Mouse (Mus musculus) neutrophil, adult 5-6 weeks (primary cell): ENCODE data around the gene Cubn. TPM values are rescaled to one million over a fixed set of nuclear protein-coding genes. Genes with fewer than 3 reads are reported as not detected.
A peak's percentile ranks its signal among the peaks of the same experiment; 100 is the strongest.

Experiments
- ATAC-seq: fragments of 151-379, 151-347 bp; 2 replicates; pipeline ENCODE4 v1.8.0; 2017; ENCODE audit warnings: mild to moderate bottlenecking, moderate TSS enrichment; ENCODE audit not compliant: insufficient number of reproducible peaks, poor library complexity, low FRiP score, severe bottlenecking; ENCODE audit errors: extremely low read depth
- total RNA-seq: library from RNA; stranded (forward); fragments of 200-1000 nt; gene quantifications from 2 replicates; pipeline ENCODE4 v1.2.3, GENCODE M21; 2017

Cubn gene
- total RNA-seq, 1 experiment from 2014 or later = under 0.01 TPM

DNA sequence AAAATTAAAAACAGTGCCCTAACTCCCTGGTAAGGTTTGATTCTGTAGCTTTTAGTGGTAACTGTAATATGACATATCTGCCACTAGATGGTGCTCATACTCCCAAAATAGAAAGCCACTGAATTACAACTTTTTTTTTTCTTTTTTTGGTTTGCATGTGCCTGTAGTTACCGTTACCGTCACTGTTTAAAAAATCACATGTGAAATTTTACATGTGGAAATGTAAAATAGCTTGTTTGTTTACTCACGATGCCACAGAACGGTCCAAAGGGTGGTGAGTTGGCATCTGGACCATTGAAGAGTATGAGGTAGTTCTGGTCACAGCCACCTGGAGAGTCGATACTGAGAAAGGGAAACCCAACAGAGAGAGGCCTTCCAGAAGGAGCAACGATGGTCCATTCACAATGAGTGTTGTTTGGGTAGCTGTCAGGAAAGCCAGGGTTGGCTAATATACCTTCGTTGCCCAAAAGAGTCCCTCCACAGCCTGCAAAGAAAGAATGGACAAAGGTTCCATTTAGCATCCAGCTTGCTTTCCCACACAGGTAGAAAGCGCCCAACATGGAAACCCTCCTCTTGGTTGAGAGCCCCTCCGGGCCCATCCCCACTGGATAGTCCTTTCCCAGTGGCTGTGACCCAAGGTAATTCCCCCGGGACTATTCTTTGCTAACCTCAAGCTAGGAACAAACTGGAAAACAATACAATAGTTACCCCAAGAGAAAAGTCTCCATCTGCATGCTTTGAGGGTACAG lies 213.3 kb downstream of the Cubn start:
- peak; percentile 70 for ATAC-seq

DNA sequence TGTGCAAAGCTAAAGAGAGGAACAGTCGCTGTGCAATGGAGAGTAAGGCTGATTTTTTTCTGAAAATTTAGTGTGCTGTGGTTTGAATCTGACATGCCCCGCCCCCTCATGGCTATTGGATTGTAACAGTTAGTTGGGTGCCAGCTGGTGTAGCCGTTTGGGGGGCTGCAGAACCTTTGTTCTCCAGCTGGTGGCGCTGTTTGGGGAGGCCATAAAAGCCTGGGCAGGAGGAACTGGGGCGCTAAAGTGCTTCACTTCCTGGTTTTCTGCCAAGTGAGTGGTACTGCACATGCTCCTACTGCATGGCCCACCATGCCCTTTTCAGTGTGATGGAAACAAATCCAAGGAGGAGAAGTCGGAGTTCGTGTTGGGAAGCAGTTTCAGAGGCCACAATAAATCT lies 215.7 kb downstream of the Cubn start:
- no peak for ATAC-seq

DNA sequence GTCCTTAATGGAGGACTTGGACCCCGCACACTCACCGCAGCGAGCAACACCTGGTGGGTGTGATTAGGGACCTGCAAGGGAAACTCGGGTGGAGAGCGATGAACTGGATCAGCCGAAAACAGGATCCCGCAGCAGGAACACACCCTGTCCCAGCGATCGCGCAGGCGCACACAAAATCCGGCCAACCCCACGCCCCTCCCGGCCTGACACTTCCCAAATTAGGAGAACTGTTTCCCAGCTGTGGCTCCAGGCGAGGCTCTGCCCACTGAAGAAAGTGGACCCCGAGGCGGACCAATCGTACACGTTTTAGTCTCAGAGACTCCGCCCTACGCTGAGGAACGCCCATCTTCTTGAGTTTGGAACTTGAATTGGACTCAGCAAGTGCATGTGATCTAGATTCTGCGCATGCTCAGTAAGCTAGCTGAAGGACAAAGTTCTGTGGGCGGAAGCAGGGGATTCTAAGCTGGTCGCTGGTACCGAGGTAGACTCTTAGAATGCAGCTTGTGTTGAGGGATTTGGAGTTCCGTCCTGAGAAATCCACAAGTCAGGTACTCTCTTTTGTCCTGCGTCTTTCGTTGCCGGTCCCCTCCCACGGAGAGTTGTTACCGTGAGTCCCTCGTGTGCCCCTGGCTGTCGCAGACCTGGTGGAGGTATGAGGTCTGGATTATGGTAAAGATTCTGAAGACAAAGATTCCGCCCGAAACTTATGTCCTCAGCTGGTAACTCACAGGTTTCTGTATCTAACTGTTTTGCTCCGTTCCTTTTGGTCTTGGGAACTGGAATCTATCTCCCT lies 220.3 kb downstream of the Cubn start, which contains the start of gene Rsu1:
Gene Rsu1 (minus strand): TSS at position 251 of the 793 bp plus-strand sequence.
- ATAC-seq = peak; percentile 96

DNA sequence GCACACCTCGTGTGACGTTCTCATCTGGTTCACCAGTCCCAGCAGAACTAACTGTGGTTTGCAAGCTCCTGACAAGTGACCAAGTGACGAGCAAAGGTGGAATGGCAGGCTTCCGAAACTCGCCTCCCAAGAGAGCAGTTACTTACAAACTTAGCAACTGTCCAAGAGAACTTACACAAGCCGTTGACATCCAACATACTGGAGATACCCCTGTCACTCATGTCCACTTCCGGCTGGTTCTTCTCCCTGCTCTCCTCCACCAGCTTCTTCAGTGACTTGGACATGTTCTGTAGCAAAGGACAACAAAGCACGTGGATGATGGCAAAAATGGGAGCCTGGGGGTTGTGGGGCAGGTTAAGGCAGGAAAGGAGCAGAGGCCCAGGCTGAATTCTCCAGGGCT lies 220.9 kb downstream of the Cubn start:
- ATAC-seq = no peak; the same call in 1 of the 2 replicates

DNA sequence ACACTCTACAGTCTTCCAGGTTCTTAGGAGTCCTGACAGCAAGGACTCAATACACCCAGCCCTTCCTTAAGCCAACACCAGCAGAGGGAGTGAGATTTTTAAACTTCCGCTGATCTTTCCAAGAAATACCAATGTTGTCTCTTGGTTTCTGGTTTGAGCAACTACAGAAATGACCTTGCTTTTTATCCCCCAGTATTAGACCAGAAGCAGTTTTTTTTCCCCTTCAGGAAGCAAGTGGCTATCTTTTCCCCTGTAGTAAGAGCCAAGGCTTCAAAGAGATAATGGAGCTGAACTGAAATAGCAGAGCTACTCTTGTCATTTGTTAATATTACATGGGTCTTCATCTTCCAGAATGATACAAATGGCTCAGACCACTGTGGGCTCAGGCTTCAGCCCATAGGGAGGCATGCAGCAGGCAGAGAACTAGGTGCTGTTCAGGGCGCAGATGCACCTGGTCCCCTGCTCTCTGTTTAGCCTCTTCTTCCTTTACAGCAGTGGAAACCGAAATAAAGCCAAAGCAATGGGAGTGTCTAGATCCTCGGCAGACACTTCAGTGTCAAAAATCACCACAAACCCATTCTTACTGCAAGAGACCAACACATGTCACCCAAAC lies 222.8 kb downstream of the Cubn start:
- no peak for ATAC-seq

DNA sequence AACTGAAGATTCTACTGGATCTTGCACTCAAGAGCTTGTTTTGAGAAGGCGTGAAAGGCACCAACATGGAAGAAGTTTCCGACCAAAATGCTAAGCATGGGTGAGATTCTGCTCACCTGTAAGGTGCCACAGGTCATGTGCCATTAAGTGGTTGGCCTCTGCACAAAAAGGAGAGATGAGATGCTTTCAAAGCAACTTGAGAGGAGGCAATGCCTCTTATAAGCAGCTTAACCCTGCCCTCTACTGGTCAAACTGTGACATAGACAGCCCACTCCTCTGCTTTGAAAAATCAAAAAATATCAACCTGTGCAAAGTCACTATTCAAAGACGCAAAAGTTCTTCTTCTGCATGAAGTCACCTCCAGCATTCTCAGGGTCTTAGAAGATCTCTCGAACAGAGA lies 226.7 kb downstream of the Cubn start:
- peak; percentile 76; the same call in 1 of the 2 replicates for ATAC-seq

DNA sequence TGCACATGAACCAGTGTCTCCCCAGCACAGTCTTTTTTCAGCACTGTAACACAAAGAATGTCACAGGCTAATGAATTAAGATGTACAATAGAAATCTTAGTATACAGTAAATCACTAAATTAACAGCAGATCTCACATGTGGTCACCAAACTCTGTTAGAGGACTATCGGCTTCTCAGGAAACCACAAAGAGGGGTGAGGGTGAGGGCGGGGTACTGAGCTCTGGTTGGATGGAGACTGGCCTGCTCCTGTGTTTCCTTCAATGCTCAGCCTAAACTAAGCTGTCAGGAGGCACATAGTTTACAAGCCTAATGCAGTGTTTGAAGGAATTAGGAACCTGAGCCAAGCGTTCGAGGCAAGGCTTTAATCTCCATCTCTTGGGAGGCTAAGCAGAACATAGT lies 228.5 kb downstream of the Cubn start:
- no peak for ATAC-seq

DNA sequence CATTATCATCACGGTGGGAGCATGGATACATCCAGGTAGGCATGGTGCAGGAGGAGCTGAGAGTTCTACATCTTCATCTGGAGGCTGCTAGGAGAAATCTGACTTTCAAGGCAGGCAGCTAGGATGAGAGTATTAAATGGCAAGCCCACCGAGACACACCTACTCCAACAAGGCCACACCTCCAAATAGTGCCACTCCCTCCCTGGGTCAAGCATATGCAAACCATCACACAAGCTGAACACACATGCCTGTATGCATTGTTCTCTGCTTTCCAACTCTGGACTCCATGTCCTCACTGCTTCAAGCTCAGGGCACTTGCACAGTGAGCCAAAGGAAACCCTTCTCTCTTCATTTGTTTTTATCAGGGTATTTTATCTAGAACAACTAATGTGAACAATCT lies 233.0 kb downstream of the Cubn start:
- ATAC-seq = no peak

DNA sequence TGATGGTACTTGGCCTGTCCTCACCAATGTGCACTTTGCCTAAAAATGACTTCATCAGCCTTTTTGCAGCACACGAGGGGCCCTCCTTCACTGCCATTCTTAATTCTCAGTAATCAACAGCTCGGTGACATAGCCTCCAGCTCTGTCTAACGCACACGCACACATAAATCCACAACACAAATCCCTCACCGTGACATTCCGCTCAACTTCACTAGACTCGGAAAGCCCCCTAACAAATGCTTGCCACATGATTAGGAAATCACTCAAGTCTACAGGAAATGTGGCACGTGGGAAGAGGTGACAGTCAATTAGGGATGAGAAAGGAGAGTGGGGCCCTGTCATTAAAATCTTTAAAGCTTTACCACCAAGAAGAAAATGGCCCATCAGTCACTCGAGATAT lies 250.9 kb downstream of the Cubn start:
- ATAC-seq = no peak

DNA sequence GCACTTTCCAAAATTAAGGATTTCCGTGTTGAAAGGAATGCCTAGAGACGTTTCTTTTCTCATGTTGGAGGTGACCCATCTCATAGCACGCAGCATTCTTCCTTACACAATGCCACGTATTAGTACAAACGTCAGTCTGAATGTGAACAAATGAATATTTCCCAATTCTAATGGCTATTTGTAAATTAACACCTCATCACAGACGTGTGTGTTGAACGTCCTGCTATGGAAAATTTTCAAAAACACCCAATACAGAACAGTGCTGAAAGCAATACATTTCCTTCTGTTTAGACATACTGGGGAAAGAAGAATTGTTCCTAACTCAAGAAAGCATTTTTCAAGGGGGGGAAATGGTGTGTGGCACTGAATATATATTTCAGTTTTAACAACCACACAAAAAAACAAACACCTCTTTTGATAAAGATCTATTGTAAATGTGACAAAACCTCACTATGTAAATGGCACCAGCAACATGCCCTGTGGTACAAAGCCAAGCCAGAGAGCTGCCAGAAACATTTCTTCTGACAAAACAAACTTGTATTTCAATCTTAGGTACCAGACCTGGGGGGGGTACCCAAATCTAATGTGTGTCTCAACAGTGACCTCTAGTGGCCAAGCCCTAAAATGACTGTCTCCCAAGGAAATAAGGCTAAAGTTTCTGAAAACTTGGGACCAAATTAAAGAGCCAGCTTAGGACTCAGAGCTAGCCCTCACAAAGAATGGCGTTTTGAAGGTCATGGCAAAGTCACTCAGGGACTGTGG lies 254.3 kb downstream of the Cubn start:
- ATAC-seq = peak; percentile 58

DNA sequence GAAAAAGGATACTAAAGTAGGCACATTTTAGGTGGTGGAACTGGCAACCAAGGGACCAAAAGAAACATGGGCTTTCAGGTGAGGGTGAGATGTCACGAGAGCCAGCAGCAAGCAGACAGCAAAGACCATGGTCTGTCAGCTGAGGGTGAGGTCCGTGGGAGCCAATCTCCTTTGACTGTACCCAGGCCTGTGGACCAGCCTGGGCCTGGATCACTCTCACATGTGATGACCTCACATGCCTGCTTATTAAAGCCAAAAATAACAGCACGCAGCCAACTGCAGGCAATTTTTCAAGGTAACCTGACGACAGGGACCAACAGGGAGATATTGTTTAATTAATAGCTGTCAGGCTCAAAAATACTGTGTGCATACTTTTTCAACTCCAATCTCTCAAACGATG lies 255.9 kb downstream of the Cubn start:
- no peak for ATAC-seq

DNA sequence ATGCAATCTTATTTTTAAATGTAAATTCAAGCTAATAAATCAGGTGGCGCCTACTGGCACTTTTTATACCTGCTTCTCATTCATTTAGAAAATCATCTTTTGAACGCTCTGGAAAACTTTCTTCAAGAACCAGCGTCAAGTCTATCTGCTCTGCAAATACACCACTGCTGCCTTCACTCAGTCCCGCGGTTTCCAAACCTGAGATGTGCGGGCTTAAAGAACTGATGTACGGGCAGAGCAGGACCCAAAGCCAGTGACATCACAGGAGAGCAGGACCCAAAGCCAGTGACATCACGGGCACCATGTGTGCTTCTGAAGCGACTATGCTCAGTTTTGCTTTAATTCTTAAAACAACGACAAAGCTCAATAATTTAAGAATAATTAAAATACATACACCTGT lies 256.8 kb downstream of the Cubn start:
- ATAC-seq = no peak

DNA sequence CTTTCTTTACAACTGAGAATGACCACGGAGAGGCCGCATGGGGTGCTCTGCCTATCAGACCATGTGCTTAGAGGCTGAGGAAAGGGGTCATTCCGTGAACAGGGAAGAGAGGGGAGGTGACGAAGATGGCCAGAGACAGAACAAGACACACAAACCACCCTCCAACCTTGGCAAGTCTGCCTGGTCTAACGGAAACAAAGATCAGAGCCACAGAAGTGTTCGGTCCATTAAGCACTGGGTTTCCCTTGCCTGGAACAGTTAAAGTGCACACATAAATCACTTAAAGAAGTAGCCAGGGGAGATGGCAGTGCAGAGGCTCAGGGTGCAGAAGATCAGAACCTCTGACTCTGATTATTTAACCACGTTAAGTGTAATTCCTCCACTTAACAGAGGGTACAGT lies 257.7 kb downstream of the Cubn start:
- no peak for ATAC-seq

DNA sequence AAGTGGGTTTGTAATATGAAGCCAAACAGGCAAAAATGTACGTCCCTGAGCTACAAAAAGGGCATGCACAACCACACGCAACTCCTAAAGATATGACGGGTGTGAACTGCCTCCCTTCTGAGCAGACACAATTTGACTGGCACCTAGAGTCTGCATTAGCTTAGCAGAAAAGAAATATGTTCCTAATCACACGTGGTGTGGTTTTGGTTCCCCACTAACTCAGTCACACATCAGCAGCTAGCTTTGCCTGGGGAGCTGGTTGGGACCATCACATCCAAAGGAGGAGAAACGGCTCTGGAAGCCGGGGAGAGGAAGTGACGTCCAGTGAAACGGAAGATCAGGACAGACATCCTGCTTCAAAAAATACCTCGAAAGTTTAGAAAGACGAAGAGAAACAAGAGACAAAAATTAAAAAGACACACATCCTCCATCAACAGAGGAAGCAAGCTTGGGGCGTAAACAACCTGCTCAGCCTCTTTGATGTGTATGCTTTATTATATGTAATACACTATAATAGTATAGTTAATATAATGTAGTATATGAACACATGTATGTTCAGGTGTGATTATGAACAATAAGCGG lies 258.3 kb downstream of the Cubn start:
- no peak for ATAC-seq

DNA sequence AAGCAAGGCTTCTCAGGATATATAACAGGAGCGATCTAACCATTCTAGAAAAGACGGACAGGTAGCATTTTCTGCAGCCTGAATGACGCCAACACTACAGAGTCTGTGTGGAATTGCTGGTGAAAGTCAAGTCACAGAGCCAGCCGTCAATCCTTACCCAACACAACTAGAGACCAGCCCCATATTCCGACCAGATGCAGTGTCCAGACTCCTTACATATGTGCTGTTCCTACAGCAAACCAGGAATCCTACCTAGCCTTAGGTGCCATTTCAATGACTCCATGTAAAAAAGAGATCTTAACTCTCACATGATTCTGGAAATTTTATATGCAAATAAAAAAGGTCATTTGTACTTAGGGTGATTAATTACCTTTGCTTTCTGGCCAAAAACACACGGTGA lies 259.3 kb downstream of the Cubn start:
- ATAC-seq = no peak

DNA sequence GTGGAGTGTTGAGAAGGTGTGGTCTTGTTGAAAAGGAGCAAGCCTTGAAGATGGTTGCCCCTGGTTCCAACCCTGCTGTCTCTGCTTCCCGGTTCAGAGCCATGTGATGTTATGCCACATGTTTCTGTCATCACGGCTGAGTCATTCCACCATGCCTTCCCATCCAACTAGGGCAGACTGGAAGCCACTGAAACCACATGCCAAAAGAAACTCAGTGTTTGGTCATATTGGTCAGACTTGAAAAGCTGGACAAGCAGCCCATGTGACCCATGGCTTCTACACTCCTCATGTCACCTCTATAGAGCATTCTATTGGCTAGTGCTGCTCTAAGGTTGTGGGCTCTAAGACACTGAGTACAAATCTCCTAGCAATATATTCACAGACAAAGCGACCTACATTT lies 261.9 kb downstream of the Cubn start:
- no peak for ATAC-seq
